Mouse (Mus musculus) bone marrow, adult 2 months (tissue): ENCODE measurements around the gene Sh3bgrl2.

Experiments
- CTCF ChIP-seq: fragments of 200-500 bp; IDR thresholded peaks from 2 replicates; pipeline ENCODE4 v1.5.1; 2011; ENCODE audit warnings: low read length, control low read depth; ENCODE audit not compliant: control insufficient read depth, insufficient read depth
- POLR2A ChIP-seq: fragments of 200-500 bp; IDR thresholded peaks from 2 replicates; pipeline ENCODE4 v1.6.1; 2011; ENCODE audit warnings: low read depth, mild to moderate bottlenecking, control low read depth, low read length, borderline replicate concordance; ENCODE audit not compliant: control insufficient read depth

GRCm38 (mm10) chr9:83661811-83662210 lies 113.7 kb downstream of the Sh3bgrl2 start:
- TF ChIP-seq POLR2A (no peak), CTCF (no peak)
